In the genomic region with DNA sequence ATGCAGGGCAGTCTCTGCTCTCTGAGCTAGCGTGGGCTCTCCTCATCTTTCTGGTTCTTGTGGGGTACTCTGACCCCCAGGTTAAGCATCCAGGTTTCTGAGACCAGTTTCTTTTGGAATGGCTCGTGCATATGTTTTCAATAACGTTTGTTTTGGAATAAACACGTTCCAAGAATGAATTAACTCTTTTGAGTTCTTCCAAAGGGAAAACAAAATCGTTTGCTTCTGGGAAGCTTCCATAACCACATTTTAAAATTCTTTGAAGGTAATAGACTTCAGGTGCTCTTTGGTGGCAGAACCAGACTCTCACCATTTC, we compare ENCODE assay signal across 8 mouse cellular contexts. TPM values are rescaled to one million over a fixed set of nuclear protein-coding genes. Genes with fewer than 3 reads are reported as not detected.
A peak's percentile ranks its signal among the peaks of the same experiment; 100 is the strongest.
DNase-seq lines count a peak whose midpoint lies in the region; ATAC-seq and TF ChIP-seq lines count a peak whose summit lies in the region.

No protein-coding gene starts in this region.

- no peaks in the 10 kb centered on the region for H3K36me3 ChIP-seq in kidney, embryonic 16.5 days (ENCODE audit: insufficient read depth, low read length)
- no peaks in the 10 kb centered on the region for H3K36me3 ChIP-seq in embryonic facial prominence, embryonic 14.5 days (ENCODE audit: control insufficient read depth, insufficient read depth, low read length)
- H3K36me3 ChIP-seq in intestine, embryonic 16.5 days (ENCODE audit: control insufficient read depth, insufficient read depth, low read length) = no peaks in the 10 kb centered on the region
- no peaks in the 10 kb centered on the region for H3K36me3 ChIP-seq in myocyte (ENCODE audit: control insufficient read depth, insufficient read depth)

- no peak for ATAC-seq in kidney, embryonic 16.5 days (ENCODE audit: low FRiP score, low TSS enrichment)
- no peak for ATAC-seq in embryonic facial prominence, embryonic 14.5 days (ENCODE audit: low read depth)
- no peak for ATAC-seq in intestine, embryonic 16.5 days

- peak overlapping the region; percentile 92 for H3K9ac ChIP-seq in kidney, embryonic 16.5 days (replicated peaks; ENCODE audit: low read length)
- peak overlapping the region; percentile 89 for H3K9ac ChIP-seq in embryonic facial prominence, embryonic 14.5 days (ENCODE audit: low read depth, low read length)
- H3K9ac ChIP-seq in intestine, embryonic 16.5 days (ENCODE audit: low read depth, low read length) = peak overlapping the region; percentile 93

- no peak for DNase-seq in kidney, adult 8-10 months
- peak; percentile 60 for DNase-seq in embryonic facial prominence, embryonic 14.5 days (ENCODE audit: low spot score)
- no peak for DNase-seq in layer of hippocampus, postnatal 36 days
- no peak for DNase-seq in Muller cell, postnatal 12 days (ENCODE audit: inconsistent ontology term)
- no peak for DNase-seq in cerebellum, postnatal 10 days

- peaks cover 8% of the 10 kb centered on the region; the same call in 1 of the 2 replicates for H3K4me1 ChIP-seq in kidney, embryonic 16.5 days (ENCODE audit: insufficient read depth, low read length)
- H3K4me1 ChIP-seq in embryonic facial prominence, embryonic 14.5 days (ENCODE audit: control insufficient read depth, insufficient read depth, low read length) = peaks cover 11% of the 10 kb centered on the region
- no peaks in the 10 kb centered on the region for H3K4me1 ChIP-seq in intestine, embryonic 16.5 days (ENCODE audit: control insufficient read depth, insufficient read depth, low read length)

- peak overlapping the region; percentile 90 for H3ac ChIP-seq in myocyte (ENCODE audit: control insufficient read depth, insufficient read length)

- H3K9me3 ChIP-seq in kidney, embryonic 16.5 days (ENCODE audit: low read length) = no peaks in the 10 kb centered on the region
- no peaks in the 10 kb centered on the region for H3K9me3 ChIP-seq in embryonic facial prominence, embryonic 14.5 days (ENCODE audit: control insufficient read depth, low read length)
- no peaks in the 10 kb centered on the region for H3K9me3 ChIP-seq in intestine, embryonic 16.5 days (ENCODE audit: control insufficient read depth, low read length)

- H3K4me3 ChIP-seq in kidney, embryonic 16.5 days (ENCODE audit: low read length) = peak overlapping the region; percentile 82
- peak overlapping the region; percentile 69 for H3K4me3 ChIP-seq in embryonic facial prominence, embryonic 14.5 days (ENCODE audit: low read depth, low read length)
- peak overlapping the region; percentile 82 for H3K4me3 ChIP-seq in intestine, embryonic 16.5 days (ENCODE audit: low read length)
- H3K4me3 ChIP-seq in myocyte = peak overlapping the region; percentile 58

- no peaks in the 10 kb centered on the region for H3K27me3 ChIP-seq in kidney, embryonic 16.5 days (ENCODE audit: insufficient read depth, low read length)
- H3K27me3 ChIP-seq in embryonic facial prominence, embryonic 14.5 days (replicated peaks; ENCODE audit: control insufficient read depth, insufficient read depth, low read length) = no peaks in the 10 kb centered on the region
- no peaks in the 10 kb centered on the region for H3K27me3 ChIP-seq in intestine, embryonic 16.5 days (replicated peaks; ENCODE audit: control insufficient read depth, insufficient read depth, low read length)
- no peaks in the 10 kb centered on the region for H3K27me3 ChIP-seq in myocyte (ENCODE audit: control insufficient read depth, insufficient read depth, insufficient read length)

- peak overlapping the region; percentile 86 for H3K4me2 ChIP-seq in kidney, embryonic 16.5 days (replicated peaks; ENCODE audit: low read depth, low read length)
- peak overlapping the region; percentile 71 for H3K4me2 ChIP-seq in embryonic facial prominence, embryonic 14.5 days (ENCODE audit: low read depth, low read length)
- peak overlapping the region; percentile 84 for H3K4me2 ChIP-seq in intestine, embryonic 16.5 days (ENCODE audit: low read depth, low read length)
- H3K4me2 ChIP-seq in myocyte (ENCODE audit: low read depth) = peak overlapping the region; percentile 63

- no peak for TF ChIP-seq POLR2A in myocyte (IDR thresholded peaks at IDR 0.05; ENCODE audit: insufficient read length, low read depth)

- 27% methylated on average over 5 of the region's 5 CpGs for WGBS in kidney, embryonic 16.5 days
- WGBS in embryonic facial prominence, embryonic 14.5 days = 10% methylated on average over 5 of the region's 5 CpGs
- WGBS in intestine, embryonic 16.5 days = 28% methylated on average over 5 of the region's 5 CpGs

- H3K79me2 ChIP-seq in myocyte (ENCODE audit: control insufficient read depth, insufficient read depth) = peaks cover 51% of the 10 kb centered on the region

- peak overlapping the region; percentile 79 for H3K27ac ChIP-seq in kidney, embryonic 16.5 days (ENCODE audit: low read length)
- peak overlapping the region; percentile 85 for H3K27ac ChIP-seq in embryonic facial prominence, embryonic 14.5 days (replicated peaks; ENCODE audit: low read depth, low read length)
- H3K27ac ChIP-seq in intestine, embryonic 16.5 days (ENCODE audit: low read length) = peak overlapping the region; percentile 84

TF ChIP-seq in myocyte, 11 proteins besides CTCF, POLR2A, EP300 and RAD21:
- TF ChIP-seq MYOG (IDR thresholded peaks at IDR 0.05; ENCODE audit: control insufficient read depth in 1 of 3, insufficient read depth in 1 of 3, insufficient read length in 2 of 3, low read depth in 2 of 3) = no peak
- TF ChIP-seq SRF (IDR thresholded peaks at IDR 0.05; ENCODE audit: control insufficient read depth, insufficient read length, low read depth) = no peak
- TF ChIP-seq E2F4 (IDR thresholded peaks at IDR 0.05; ENCODE audit: insufficient read depth) = no peak
- no peak for TF ChIP-seq USF1 (IDR thresholded peaks at IDR 0.05; ENCODE audit: low read depth)
- TF ChIP-seq TCF3 (IDR thresholded peaks at IDR 0.05; ENCODE audit: insufficient read length, low read depth) = no peak
- TF ChIP-seq POLR2AphosphoS2 (IDR thresholded peaks at IDR 0.05; ENCODE audit: insufficient read length, low read depth) = no peak
- TF ChIP-seq MAX (IDR thresholded peaks at IDR 0.05; ENCODE audit: low read depth) = no peak
- no peak for TF ChIP-seq REST (IDR thresholded peaks at IDR 0.05; ENCODE audit: insufficient read depth, insufficient read length)
- no peak for TF ChIP-seq TCF12 (IDR thresholded peaks at IDR 0.05; ENCODE audit: insufficient read depth, poor library complexity, severe bottlenecking)
- TF ChIP-seq CEBPB (IDR thresholded peaks at IDR 0.05; ENCODE audit: insufficient read depth, poor library complexity, severe bottlenecking) = no peak
- no peak for TF ChIP-seq MYOD1 (IDR thresholded peaks at IDR 0.05; ENCODE audit: control insufficient read depth in 1 of 3, insufficient read length in 2 of 3, low read depth in 2 of 3)
TF ChIP-seq in myocyte: peak in this region for 0.

RNA-seq across cellular contexts. Expression of gene Mdfic, which starts 1.2 kb away (rescaled TPM):
- 5.3 and 5.7 TPM in 2 replicates for polyA plus RNA-seq in kidney, embryonic 16.5 days (2015; fragmentation: Nextera tagmentation; extraction: Ambion mirVana)
- 11.1 and 11.9 TPM in 2 replicates for polyA plus RNA-seq in embryonic facial prominence, embryonic 14.5 days (2014; fragmentation: Nextera tagmentation; extraction: Ambion mirVana)
- polyA plus RNA-seq in intestine, embryonic 16.5 days (2015; fragmentation: Nextera tagmentation; extraction: Ambion mirVana) = 3.0 and 3.4 TPM in 2 replicates
- 26.9 TPM for polyA plus RNA-seq in myocyte (2012; fragmentation: generic; extraction: Trizol)
- 1 to 10 TPM; 2.8 to 4.6 TPM for total RNA-seq in layer of hippocampus, postnatal 36 days (2021)
